Mouse (Mus musculus) yolk sac, embryonic 10.5 days (tissue): Measurements from ENCODE around the gene Rap1b.

Source experiments
- DNase-seq: peaks from one replicate; pipeline ENCODE4 v3.0.0-alpha.2; 2017; ENCODE audit warnings: low spot score

Rap1b gene

DNA sequence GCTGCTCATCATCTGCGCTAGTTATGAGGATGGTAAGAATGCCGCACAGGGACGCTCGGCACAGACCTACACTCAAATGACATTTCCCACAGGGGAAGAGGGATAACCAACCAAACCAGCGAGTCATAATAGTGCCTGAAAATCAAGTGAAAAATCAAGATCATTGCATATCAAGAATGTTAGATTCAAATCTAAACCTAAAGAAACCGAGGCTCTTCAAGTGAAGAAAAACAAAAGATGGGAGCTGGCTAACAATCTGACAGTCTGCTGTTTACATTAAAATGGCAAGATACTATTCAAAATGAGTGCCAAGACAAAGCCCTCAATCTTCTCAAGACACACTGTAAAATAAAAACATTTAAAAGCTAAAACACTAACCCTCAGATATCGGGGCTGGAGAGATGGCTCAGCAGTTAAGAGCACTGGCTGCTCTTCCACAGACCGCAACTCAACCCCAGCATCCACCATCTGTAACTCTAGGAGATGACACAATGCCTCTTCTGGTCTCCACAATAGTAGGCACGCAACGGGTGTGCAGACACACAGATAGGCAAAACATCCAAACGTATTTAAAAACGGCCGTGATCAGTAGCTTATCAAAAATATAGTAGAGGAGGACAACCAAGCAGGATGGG, 61.9 kb downstream of the Rap1b start:
- DNase-seq, result no peak

DNA sequence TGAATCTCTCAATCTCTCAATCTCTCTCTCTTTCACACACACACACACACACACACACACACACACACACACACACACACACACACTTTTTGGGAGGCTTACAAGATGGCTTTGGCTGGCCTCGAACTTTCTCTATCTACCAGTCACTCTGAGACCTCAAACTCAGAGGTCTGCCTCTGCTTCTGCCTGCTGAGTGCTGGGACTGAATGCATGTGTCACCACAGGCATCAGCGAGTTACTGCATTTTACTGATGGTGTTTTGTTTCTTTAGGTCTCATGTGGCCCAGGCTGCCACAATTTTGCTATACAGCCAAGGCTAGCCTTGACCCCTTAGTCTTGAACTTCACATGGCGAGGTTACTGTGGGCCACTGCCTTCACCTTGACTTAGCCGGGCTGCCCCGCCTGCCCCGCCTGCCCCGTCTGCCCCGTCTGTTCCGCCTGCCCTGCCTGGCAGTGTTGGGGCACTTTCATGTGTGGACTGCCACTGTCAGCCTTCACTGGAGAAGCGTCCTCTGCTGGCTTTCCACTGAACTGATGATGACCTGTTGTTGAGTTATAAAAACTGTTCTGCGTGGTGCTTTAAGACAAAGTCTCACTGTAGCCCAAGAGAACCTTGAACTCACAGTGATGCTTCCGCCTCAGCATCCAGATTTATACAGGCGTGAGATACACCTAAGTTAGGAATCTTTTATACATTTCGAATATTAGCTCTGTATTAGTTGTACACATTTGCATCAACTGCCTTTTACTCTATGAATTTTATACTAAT, 63.2 kb downstream of the Rap1b start:
- DNase-seq, result no peak

DNA sequence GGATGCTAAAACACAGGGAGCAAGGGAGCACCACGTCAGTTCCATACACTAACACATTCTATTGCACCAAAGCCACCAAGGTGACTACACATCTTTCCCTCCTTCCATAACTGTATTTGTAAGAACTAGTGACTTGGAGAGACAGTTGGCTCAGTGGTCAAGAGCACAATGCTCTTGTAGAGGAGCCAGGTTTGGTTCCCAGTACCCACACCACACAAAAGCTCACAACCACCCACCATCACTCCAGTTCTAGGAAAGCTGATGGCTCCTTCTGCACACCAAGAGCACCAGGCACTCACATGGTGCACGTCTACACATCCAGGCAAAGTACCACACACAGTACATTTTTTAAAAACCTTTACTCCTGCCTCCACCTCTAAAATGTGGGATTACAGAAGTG, 63.8 kb downstream of the Rap1b start:
- DNase-seq, result no peak

- no peak for DNase-seq
These were observed 64.7 kb downstream of the Rap1b start for GRCm38 (mm10) chr10:117781021-117781725.

DNA sequence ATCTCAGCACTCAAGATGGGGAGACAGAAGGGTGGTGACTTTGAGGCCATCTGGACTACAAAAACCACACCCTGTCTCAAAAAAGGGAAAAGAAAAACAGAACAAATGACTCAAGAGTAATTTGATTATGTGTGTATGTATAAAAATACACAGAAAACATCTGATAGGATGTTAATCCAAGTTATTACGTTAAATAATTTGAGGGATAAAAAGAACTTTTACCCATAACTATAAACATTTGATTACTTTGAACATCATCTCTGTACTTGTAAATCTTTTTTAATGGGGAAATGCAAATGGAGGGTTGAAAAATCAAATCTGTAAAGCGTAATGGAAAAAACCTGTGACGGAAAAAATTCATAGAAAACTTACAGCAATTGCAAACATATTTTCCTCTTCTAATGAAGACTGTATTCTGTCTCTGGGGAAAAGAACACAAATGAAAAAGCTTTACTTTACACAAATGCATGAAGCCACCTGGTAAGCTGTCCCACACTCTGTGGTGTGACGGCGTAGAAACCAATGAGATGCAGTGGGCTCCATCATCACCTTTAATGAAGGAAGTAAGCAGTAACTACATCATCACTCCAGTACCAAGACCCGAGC, 65.4 kb downstream of the Rap1b start:
- no peak for DNase-seq

- DNase-seq, result no peak
These were observed 66.1 kb downstream of the Rap1b start for GRCm38 (mm10) chr10:117779581-117780305.

- DNase-seq, result no peak
These were observed 66.9 kb downstream of the Rap1b start for GRCm38 (mm10) chr10:117778951-117779350.

DNA sequence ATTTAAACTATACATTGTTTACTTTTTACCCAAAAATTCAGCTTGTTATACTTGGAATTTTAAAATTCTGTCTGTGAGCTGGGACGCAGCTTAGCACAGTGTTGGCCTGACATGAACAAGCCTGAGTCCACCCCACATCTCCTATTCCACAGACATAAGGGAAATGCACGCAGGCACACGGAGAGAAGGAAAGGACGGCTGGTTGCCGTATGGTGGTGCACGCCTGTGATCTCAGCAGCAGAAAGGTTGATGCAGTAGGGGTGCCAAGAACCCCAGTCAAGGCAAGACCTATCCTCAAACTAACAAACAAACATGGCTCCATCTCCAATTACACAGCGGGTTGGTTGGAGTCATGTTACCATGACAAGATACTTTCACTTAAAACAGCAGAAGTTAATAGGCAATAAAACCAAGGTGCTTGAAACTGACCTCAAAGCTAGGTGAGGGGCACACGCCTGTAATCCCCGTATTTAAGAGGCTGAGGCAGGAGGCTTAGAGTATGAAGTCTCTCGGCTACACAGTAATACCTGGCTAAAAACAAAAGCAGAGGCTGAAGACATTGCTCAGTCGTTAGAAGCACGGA, 67.4 kb downstream of the Rap1b start:
- no peak for DNase-seq

DNA sequence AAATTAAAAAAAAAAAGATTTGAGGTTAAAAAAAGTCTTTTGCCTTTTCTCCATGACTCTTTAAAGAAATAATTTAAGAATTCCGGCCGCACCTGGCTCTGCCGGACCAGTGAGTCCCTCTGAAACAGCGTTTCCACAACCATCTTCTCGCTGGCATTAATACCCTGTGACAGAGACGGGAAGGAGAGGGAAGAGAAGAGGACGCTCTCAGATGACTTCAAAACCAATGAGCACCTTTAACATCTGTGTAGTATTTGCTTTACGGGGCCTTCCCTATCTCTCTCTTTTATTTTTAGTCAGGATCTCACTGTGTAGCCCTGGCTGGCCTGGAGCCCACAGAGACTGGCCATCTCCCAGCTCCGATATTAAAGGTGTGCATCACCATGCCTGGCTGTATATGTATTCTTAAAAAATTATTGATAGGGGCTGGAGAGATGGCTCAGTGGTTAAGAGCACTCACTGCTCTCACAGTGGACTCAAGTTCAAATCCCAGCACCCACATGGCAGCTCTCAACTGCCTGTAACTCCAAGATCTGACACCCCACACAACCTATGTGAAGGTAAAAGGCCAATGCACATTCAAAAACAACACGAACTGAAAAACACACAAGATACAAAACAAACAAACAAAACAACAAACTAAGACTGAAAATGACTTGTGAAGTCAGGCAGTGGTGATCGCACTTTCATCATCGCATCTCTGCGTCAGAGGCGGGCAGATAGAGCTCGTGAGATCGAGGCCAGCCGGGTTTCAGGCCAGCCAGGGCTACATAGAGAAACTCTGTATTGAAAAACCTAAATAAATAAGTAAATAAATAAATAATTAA, 68.1 kb downstream of the Rap1b start:
- no peak for DNase-seq

DNA sequence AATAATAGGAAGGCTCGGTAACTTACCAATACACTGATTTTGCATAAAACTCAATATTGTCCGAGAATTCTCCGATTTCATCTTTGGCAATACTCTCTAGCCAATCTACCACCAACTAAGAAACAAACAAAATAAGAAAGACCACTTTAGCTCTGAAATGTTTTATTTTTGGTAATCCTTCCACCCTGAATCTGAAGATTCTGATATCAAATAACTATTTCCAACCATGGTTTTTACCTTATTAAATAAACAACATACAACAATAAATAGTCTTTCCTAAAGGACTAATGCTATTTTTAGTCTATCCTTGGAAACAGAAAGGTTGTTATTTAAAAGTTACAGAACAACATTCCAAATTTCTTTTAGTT, 68.7 kb downstream of the Rap1b start:
- DNase-seq, result no peak

DNA sequence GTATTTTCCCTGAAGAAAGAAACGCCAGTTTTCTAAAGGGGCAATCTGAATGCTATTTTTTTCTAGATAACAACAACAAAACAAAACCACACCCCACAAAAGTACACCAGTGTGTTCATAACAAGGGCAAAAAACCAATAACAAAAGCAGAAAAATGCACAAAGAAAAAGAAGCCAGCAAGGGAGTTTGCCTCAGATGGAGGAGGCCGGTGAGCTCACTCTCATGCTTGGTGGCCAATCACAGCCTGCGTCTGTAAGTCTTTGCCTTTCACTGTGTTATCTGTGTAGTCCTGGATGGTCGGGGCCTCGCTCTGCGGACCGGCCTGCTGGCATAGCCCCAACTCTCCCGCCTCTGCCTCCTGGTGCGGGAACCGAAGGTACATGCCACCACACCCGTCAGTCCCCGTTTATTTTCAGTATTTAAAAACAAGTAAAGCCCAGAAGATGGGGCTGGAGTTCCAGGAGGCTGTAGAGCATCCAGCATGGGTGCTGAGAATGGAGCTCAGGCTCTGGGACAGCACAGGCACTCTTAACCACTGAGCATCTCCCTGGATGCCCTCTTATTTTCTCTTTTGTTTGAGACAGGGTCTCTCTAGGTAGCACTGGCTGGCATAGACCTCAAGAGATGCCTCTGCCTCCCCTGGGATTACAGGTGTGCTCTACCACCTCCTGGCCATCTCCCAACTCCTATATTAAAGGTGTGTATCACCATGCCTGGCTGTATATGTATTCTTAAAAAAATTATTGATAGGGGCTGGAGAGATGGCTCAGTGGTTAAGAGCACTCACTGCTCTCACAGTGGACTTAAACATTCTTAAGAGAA, 69.3 kb downstream of the Rap1b start:
- no peak for DNase-seq

DNA sequence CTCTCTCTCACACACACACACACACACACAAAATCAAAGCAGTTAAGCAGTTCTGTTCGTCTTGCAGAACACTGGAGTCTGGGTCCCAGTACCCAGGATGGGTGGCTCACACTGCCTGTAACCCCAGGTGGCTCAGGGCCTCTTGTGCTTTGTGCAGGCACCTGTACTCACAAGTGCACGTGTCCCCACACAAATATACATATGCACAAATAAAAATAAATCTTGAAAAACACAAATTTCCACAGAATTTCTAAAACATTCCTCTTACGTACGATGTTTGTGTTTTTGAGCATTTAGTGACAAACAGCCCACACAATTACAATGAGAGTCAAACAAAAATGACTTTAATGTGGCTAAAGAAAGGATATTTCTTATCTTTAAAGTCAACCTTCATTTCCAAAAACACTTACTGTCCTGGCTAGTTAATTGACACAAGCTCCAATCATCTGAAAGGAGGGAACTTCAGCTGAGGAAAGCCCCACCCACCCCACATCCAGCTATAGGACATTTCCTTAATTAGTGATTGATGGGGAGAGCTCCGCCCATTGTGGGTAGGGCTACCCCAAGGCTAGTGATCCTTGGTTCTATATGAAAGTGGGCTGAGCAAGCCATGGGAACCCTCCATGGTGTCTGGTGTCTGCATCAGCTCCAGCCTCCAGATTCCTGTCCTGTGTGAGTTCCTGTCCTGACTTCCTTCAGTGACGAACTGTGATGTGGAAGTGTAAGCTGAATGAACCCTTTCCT, 70.3 kb downstream of the Rap1b start:
- DNase-seq, result no peak

DNA sequence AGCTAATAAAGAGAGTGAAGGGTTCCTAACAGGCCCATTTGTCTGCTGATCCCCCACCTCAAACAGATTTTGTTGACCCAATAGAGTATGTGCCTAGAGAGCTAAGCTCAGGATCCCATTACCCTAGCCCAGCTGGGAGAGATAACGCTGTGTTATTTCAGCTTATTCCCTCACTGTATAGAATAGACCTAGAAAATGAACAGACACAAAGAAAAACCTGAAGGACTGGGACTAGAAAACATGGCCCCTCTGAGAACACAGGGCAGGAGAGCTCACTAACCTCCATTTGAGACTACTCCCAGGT, 71.1 kb downstream of the Rap1b start:
- no peak for DNase-seq

GRCm38 (mm10) chr10:117774011-117774816, 71.6 kb downstream of the Rap1b start:
- no peak for DNase-seq

- no peak for DNase-seq
These were observed 72.6 kb downstream of the Rap1b start for GRCm38 (mm10) chr10:117773106-117773720.

GRCm38 (mm10) chr10:117772364-117773105, 73.3 kb downstream of the Rap1b start:
- DNase-seq, result no peak

DNA sequence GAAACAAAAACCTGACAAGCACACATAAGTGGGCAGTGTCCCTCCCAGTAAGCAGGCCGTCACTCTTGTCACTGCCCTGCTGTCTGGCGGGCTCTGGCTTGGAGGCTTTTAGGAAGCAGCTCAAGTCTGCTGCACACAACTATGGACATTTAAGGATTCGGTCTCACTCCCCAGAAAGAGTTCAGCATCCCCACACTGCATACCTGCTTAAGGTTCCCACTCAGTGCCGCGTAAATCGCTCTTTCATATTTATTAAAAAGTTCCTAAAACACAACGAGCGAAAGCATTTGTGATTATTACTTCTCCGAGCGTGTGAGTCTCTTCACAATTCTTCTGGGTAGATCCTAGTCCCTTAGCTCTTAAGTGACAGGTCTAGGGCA, 74.7 kb downstream of the Rap1b start:
- DNase-seq, result no peak
